Mouse (Mus musculus) embryo, embryonic 11.5 days (tissue): Measurements from ENCODE around the gene Iqcn.

Source experiments
- DNase-seq: peaks from one replicate; pipeline ENCODE4 v3.0.0-alpha.2; 2012; ENCODE audit warnings: low read depth, low spot score

The Iqcn gene

GRCm38 (mm10) chr8:70678679-70679078 lies 24.6 kb upstream of the Iqcn start:
- no peak for DNase-seq

GRCm38 (mm10) chr8:70679404-70679803 lies 23.9 kb upstream of the Iqcn start:
- no peak for DNase-seq

- no peak for DNase-seq
These were observed 23.2 kb upstream of the Iqcn start for GRCm38 (mm10) chr8:70680039-70680438.

GRCm38 (mm10) chr8:70681410-70681809 lies 21.8 kb upstream of the Iqcn start:
- DNase-seq: no peak

- no peak for DNase-seq
These were observed 21.1 kb upstream of the Iqcn start for GRCm38 (mm10) chr8:70682193-70682592.

GRCm38 (mm10) chr8:70682692-70683091 lies 20.6 kb upstream of the Iqcn start:
- DNase-seq: no peak

GRCm38 (mm10) chr8:70684291-70684690 lies 19.0 kb upstream of the Iqcn start:
- DNase-seq: no peak

- DNase-seq: no peak
These were observed 15.7 kb upstream of the Iqcn start for GRCm38 (mm10) chr8:70687576-70687975.

- no peak for DNase-seq
These were observed 15.1 kb upstream of the Iqcn start for GRCm38 (mm10) chr8:70688136-70688535.

- no peak for DNase-seq
These were observed 13.3 kb upstream of the Iqcn start for GRCm38 (mm10) chr8:70689892-70690390.

GRCm38 (mm10) chr8:70691230-70691629 lies 12.0 kb upstream of the Iqcn start:
- no peak for DNase-seq

- DNase-seq: peak; percentile 86
These were observed 11.5 kb upstream of the Iqcn start for GRCm38 (mm10) chr8:70691727-70692231.

- no peak for DNase-seq
These were observed 9.6 kb upstream of the Iqcn start for GRCm38 (mm10) chr8:70693636-70694035.

GRCm38 (mm10) chr8:70695318-70696018 lies 7.8 kb upstream of the Iqcn start:
- no peak for DNase-seq

- peak; percentile 79 for DNase-seq
These were observed 7.0 kb upstream of the Iqcn start for GRCm38 (mm10) chr8:70696019-70696885.

- no peak for DNase-seq
These were observed 6.3 kb upstream of the Iqcn start for GRCm38 (mm10) chr8:70696946-70697345.

GRCm38 (mm10) chr8:70697366-70698250 lies 5.6 kb upstream of the Iqcn start:
- no peak for DNase-seq

GRCm38 (mm10) chr8:70698310-70699109 lies 4.7 kb upstream of the Iqcn start, which contains the start of gene Jund:
TSS of gene Jund (plus strand) at chr8:70698949.
- peak; percentile 99 for DNase-seq

- DNase-seq: peak; percentile 45
These were observed 4.0 kb upstream of the Iqcn start for GRCm38 (mm10) chr8:70699116-70699833.
